Mouse (Mus musculus): ENCODE measurements around the gene Snx22.

DNA sequence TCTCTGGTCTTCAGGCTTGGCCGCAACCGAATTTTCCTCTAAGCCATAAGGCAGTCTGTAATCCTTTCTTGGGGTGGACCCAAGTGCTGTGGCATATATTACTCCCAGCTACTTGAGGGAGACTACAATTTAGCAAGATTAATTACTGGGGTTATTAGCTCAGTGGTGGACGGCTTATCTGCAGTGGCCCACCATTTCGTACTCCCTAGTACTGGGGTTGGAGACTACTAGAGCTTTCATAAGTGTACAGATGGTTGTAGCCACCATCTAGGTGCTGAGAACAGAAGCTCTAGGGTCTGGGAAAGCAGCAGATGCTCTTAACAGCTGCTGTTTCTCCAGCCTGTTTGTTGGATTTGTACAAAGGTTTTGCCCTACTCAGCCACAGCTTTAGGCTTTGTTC is 8.5 kb downstream of the Snx22 start:
- TF ChIP-seq CTCF (IDR thresholded peaks at IDR 0.05; ENCODE audit: low read depth) (no peak), EP300 (IDR thresholded peaks at IDR 0.05; ENCODE audit: low read depth) (no peak)

Measured in heart, postnatal 0 days (tissue).